Mouse (Mus musculus): ENCODE measurements at regions not wholly inside any gene's neighbourhood (a gene's known extent, or its start where the extent isn't known, plus 50 kb on each side); places are given as distances from the start of the nearest gene placed in this dataset.

- peak; percentile 30 for DNase-seq (ENCODE audit: low spot score)
Observed at GRCm38 (mm10) chr15:70156443-70156842, 3655.7 kb upstream of the Lrrc6 start.

GRCm38 (mm10) chr15:70203366-70203765, 3631.0 kb upstream of the Gm6569 start:
- DNase-seq (ENCODE audit: low spot score): no peak

All from embryo, embryonic 10 days (tissue).